Mouse (Mus musculus) brain, embryonic 14.5 days (tissue): Measurements from ENCODE around the gene Ubr3.

Experiments
- CTCF ChIP-seq: fragments of 200-500 bp; IDR thresholded peaks from 2 replicates; pipeline ENCODE4 v1.5.1; 2012; ENCODE audit warnings: inconsistent platforms, mild to moderate bottlenecking, moderate library complexity, borderline replicate concordance; ENCODE audit not compliant: insufficient read depth, insufficient read length; ENCODE audit errors: extremely low read depth
- POLR2A ChIP-seq: fragments of 200-500 bp; IDR thresholded peaks from 2 replicates; pipeline ENCODE4 v1.6.1; 2012; ENCODE audit warnings: mild to moderate bottlenecking, inconsistent platforms, borderline replicate concordance; ENCODE audit not compliant: poor library complexity, insufficient read depth, insufficient read length, severe bottlenecking; ENCODE audit errors: extremely low read depth

DNA sequence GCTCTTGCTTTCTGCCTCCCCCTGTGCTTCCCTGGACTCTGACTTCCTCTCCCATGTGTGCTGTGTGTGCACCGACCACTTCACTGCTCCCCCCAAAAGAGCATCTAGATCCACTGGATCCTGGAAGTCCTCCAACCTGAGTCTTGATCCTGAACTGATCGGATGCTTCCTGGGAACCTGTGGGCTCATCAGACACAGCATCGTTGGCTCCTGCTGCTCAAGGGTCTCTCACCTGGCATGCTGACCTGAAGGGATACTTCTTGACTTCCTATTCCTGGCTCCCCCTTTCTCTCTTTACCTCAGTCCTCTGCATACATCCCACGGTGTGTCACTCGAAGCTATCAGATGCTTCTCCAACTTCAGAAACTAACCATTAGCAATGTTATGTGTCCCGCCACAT lies 168.1 kb downstream of the Ubr3 start:
- no peak for TF ChIP-seq CTCF
- TF ChIP-seq POLR2A = no peak
